ENCODE assay signal across 8 mouse cellular contexts in the genomic region with DNA sequence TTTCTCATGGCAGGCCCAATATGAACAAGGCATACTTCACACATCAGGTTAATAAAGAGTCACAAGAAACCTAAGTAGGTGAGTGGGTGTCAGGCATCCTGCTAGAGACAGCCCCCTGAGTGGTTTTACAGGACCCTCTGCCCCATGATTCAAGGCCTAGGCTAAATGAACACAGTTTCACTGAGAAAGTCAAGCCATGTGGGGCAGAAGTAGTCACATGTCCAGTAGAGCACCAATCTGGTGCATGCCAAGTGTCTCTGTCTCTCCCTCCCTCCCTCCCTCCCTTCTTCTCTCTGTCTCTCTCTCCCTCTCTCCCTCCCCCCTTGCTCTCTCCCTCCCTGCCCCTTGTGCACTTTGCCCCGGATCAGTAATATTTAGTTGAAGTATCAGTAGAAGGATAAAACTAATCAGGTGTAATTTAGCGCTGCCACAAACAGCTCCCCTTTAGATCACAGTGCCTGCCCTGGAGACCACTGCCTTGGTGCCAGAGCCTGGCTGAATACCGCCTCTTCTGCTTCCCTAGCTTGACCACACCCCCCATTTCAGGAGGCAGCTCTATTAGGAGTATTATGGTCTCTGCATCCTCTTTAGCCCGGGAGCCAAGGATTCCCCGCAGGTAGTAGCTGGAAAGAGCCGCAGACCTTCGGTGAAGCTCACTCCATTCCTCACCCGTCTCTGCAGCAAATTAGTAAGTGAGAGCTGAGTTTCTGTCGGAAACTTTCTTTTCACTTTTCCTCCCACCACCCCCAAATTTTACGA. TPM values are rescaled to one million over a fixed set of nuclear protein-coding genes. Genes with fewer than 3 reads are reported as not detected.
DNase-seq lines count a peak whose midpoint lies in the region; ATAC-seq lines count a peak whose summit lies in the region.

Ets1 (plus strand) TSS at position 595 of the 759 bp plus-strand sequence.

- peaks cover 5% of the 10 kb centered on the region; the same call in 1 of the 2 replicates for H3K4me1 ChIP-seq in kidney, embryonic 14.5 days (ENCODE audit: control insufficient read depth, insufficient read depth, low read length)
- H3K4me1 ChIP-seq in lung, embryonic 15.5 days = peaks cover 15% of the 10 kb centered on the region

- WGBS in kidney, embryonic 14.5 days = 2% methylated on average over 10 of the region's 10 CpGs
- 1% methylated on average over 10 of the region's 10 CpGs for WGBS in lung, embryonic 15.5 days

- no peaks in the 10 kb centered on the region for H3K9me3 ChIP-seq in kidney, embryonic 14.5 days (ENCODE audit: control insufficient read depth, low read length)
- no peaks in the 10 kb centered on the region for H3K9me3 ChIP-seq in lung, embryonic 15.5 days

- H3K27me3 ChIP-seq in kidney, embryonic 14.5 days (ENCODE audit: control insufficient read depth, insufficient read depth, low read length) = 0 out of 2 replicates have a peak, but pooled peaks cover 5% of the 10 kb centered on the region
- H3K27me3 ChIP-seq in lung, embryonic 15.5 days = no peaks in the 10 kb centered on the region

- no peak within 1 kb of the TSS for H3K9ac ChIP-seq in kidney, embryonic 14.5 days (ENCODE audit: low read depth, low read length)
- no peak within 1 kb of the TSS for H3K9ac ChIP-seq in lung, embryonic 15.5 days

- peak within 1 kb of the TSS; percentile 42 for H3K4me2 ChIP-seq in kidney, embryonic 14.5 days (replicated peaks; ENCODE audit: low read depth, low read length)
- peak within 1 kb of the TSS; percentile 61 for H3K4me2 ChIP-seq in lung, embryonic 15.5 days

- DNase-seq in testis, postnatal 14 days (ENCODE audit: low spot score) = peak; percentile 11
- no peak for DNase-seq in testis, postnatal 10 days (ENCODE audit: low spot score)
- peak; percentile 82 for DNase-seq in embryo, embryonic 10.5 days (ENCODE audit: low spot score)
- DNase-seq in heart, adult 8-10 months (ENCODE audit: low spot score) = peak; percentile 62
- DNase-seq in retina, postnatal 1 day = peak; percentile 64
- DNase-seq in right cerebral cortex, adult 18-20 months = no peak

- H3K36me3 ChIP-seq in kidney, embryonic 14.5 days (ENCODE audit: control insufficient read depth, insufficient read depth, low read length) = no peaks in the 10 kb centered on the region
- H3K36me3 ChIP-seq in lung, embryonic 15.5 days = no peaks in the 10 kb centered on the region

- peak within 1 kb of the TSS; percentile 35 for H3K4me3 ChIP-seq in kidney, embryonic 14.5 days (ENCODE audit: low read length)
- H3K4me3 ChIP-seq in lung, embryonic 15.5 days = peak within 1 kb of the TSS; percentile 38

- no peak within 1 kb of the TSS for H3K27ac ChIP-seq in kidney, embryonic 14.5 days (ENCODE audit: low read depth, low read length)
- peak within 1 kb of the TSS; percentile 23; the same call in 1 of the 2 replicates for H3K27ac ChIP-seq in lung, embryonic 15.5 days

- ATAC-seq in kidney, embryonic 14.5 days (ENCODE audit: low FRiP score, low TSS enrichment) = peak; percentile 68; the same call in 1 of the 2 replicates
- peak; percentile 70; the same call in 1 of the 2 replicates for ATAC-seq in lung, embryonic 15.5 days (ENCODE audit: borderline replicate concordance, extremely low read depth, low FRiP score, low TSS enrichment)

RNA-seq across cellular contexts. Expression of gene Ets1, which starts in this region (rescaled TPM):
- 10 to 100 TPM; 38.1 to 53.7 (median 46.6) TPM for total RNA-seq in heart, adult 8-10 months (2022)
- 26.2 and 58.0 TPM in 2 replicates for polyA plus RNA-seq in kidney, embryonic 14.5 days (2014; fragmentation: Nextera tagmentation; extraction: Ambion mirVana)
- 104 and 106 TPM in 2 replicates for polyA plus RNA-seq in lung, embryonic 15.5 days (2015; fragmentation: Nextera tagmentation; extraction: Ambion mirVana)

Comparison
In these comparisons a context has a peak if more than half of its experiments do, and no peak if none do; other contexts are left out.
1. DNase-seq: peak in testis, postnatal 14 days (single experiment), embryo, embryonic 10.5 days (single experiment), heart, adult 8-10 months (single experiment) and retina, postnatal 1 day (single experiment); none in testis, postnatal 10 days (single experiment) and right cerebral cortex, adult 18-20 months (single experiment).